Mouse (Mus musculus) ES-Bruce4 (cell line): ENCODE measurements around the gene Pitpnc1.
A peak's percentile ranks its signal among the peaks of the same experiment; 100 is the strongest.

Experiments used
- CTCF ChIP-seq: IDR thresholded peaks from one replicate; pipeline ENCODE4 v1.8.1; 2011; ENCODE audit warnings: low read depth, low read length
- EP300 ChIP-seq: IDR thresholded peaks from 2 replicates; pipeline ENCODE4 v1.6.1; 2011; ENCODE audit warnings: low read depth, low read length; ENCODE audit not compliant: insufficient read depth
- POLR2A ChIP-seq: IDR thresholded peaks from one replicate; pipeline ENCODE4 v1.8.1; 2011; ENCODE audit warnings: low read length; ENCODE audit not compliant: insufficient read depth

- TF ChIP-seq POLR2A (no peak), CTCF (no peak), EP300 (peak; percentile 96)
Measured at GRCm38 (mm10) chr11:107510362-107511269, 40.1 kb upstream of the Pitpnc1 start.
